Mouse (Mus musculus) inflammation-experienced regulatory T-cells, adult 16 weeks (primary cell): ENCODE results near the gene Mrpl20. TPM values are rescaled to one million over a fixed set of nuclear protein-coding genes. Genes with fewer than 3 reads are reported as not detected.

ENCODE experiments used
- polyA plus RNA-seq: library from polyadenylated mRNA; unstranded; fragments of 100-300 nt; shearing (Covaris generic); gene quantifications from one replicate; pipeline ENCODE4 v1.2.1, GENCODE M21; 2017

Gene Mrpl20
- 124 TPM for polyA plus RNA-seq

GRCm38 (mm10) chr4:155802741-155803339 lies at the start of gene Mrpl20:
TSS of gene Mrpl20 (plus strand) at chr4:155802878.

GRCm38 (mm10) chr4:155760613-155761355 lies 41.9 kb upstream of the Mrpl20 start, which contains the start of gene Atad3a:
TSS of gene Atad3a (minus strand) at chr4:155761093.

GRCm38 (mm10) chr4:155774280-155774754 lies 28.4 kb upstream of the Mrpl20 start, which contains the start of gene Vwa1:
TSS of gene Vwa1 (minus strand) at chr4:155774698.

GRCm38 (mm10) chr4:155785819-155786218 lies 16.9 kb upstream of the Mrpl20 start, which contains the start of gene Tmem88b:
TSS of gene Tmem88b (minus strand) at chr4:155785874.

GRCm38 (mm10) chr4:155790021-155790489 lies 12.6 kb upstream of the Mrpl20 start, which contains the start of gene Ankrd65:
TSS of gene Ankrd65 (plus strand) at chr4:155790439.

GRCm38 (mm10) chr4:155811929-155812664 lies 9.4 kb downstream of the Mrpl20 start, which contains the start of gene Ccnl2:
TSS of gene Ccnl2 (plus strand) at chr4:155812489.

GRCm38 (mm10) chr4:155831205-155831766 lies 28.6 kb downstream of the Mrpl20 start, which contains the start of gene Aurkaip1:
TSS of gene Aurkaip1 (plus strand) at chr4:155831272.

GRCm38 (mm10) chr4:155839483-155839910 lies 36.8 kb downstream of the Mrpl20 start, which contains the start of gene Mxra8:
TSS of gene Mxra8 (plus strand) at chr4:155839680.

GRCm38 (mm10) chr4:155846871-155847578 lies 44.3 kb downstream of the Mrpl20 start, which contains the start of gene Dvl1:
TSS of gene Dvl1 (plus strand) at chr4:155847402.

Other genes with a start within 250 kb of the Mrpl20 start
- gene Nadk, start 240.5 kb upstream of the Mrpl20 start, polyA plus RNA-seq, result 166 TPM
- gene Slc35e2, start 201.5 kb upstream of the Mrpl20 start, polyA plus RNA-seq, result 16.2 TPM
- gene Cdk11b, start 178.0 kb upstream of the Mrpl20 start, polyA plus RNA-seq, result 145 TPM
- gene Gm10563, start 157.5 kb upstream of the Mrpl20 start, polyA plus RNA-seq, result not detected
- gene Mmp23, start 149.5 kb upstream of the Mrpl20 start, polyA plus RNA-seq, result 0.56 TPM
- 53.7 TPM for gene Mib2, start 133.7 kb upstream of the Mrpl20 start, polyA plus RNA-seq
- 0.62 TPM for gene Fndc10, start 108.5 kb upstream of the Mrpl20 start, polyA plus RNA-seq
- 157 TPM for gene Ssu72, start 98.1 kb upstream of the Mrpl20 start, polyA plus RNA-seq
- 0.09 TPM for gene Tmem240, start 68.1 kb upstream of the Mrpl20 start, polyA plus RNA-seq
- 50.3 TPM for gene Atad3a, start 41.8 kb upstream of the Mrpl20 start, polyA plus RNA-seq
- gene Vwa1, start 28.2 kb upstream of the Mrpl20 start, polyA plus RNA-seq, result 0.13 TPM
- gene Tmem88b, start 17.0 kb upstream of the Mrpl20 start, polyA plus RNA-seq, result not detected
- not detected for gene Ankrd65, start 12.4 kb upstream of the Mrpl20 start, polyA plus RNA-seq
- 217 TPM for gene Ccnl2, start 9.6 kb downstream of the Mrpl20 start, polyA plus RNA-seq
- 199 TPM for gene Aurkaip1, start 28.4 kb downstream of the Mrpl20 start, polyA plus RNA-seq
- 4.3 TPM for gene Mxra8, start 36.8 kb downstream of the Mrpl20 start, polyA plus RNA-seq
- gene Dvl1, start 44.5 kb downstream of the Mrpl20 start, polyA plus RNA-seq, result 3.5 TPM
- gene Tas1r3, start 60.5 kb downstream of the Mrpl20 start, polyA plus RNA-seq, result 1.4 TPM
- 20.8 TPM for gene Cptp, start 66.6 kb downstream of the Mrpl20 start, polyA plus RNA-seq
- 111 TPM for gene Ints11, start 66.7 kb downstream of the Mrpl20 start, polyA plus RNA-seq
- gene Pusl1, start 88.9 kb downstream of the Mrpl20 start, polyA plus RNA-seq, result 29.9 TPM
- gene Acap3, start 88.9 kb downstream of the Mrpl20 start, polyA plus RNA-seq, result 8.2 TPM
- 19.8 TPM for gene Ube2j2, start 141.0 kb downstream of the Mrpl20 start, polyA plus RNA-seq
- gene C1qtnf12, start 159.4 kb downstream of the Mrpl20 start, polyA plus RNA-seq, result 15.3 TPM
- 1.6 TPM for gene B3galt6, start 189.8 kb downstream of the Mrpl20 start, polyA plus RNA-seq
- 605 TPM for gene Sdf4, start 190.0 kb downstream of the Mrpl20 start, polyA plus RNA-seq
- 1,006 TPM for gene Tnfrsf4, start 211.0 kb downstream of the Mrpl20 start, polyA plus RNA-seq
- 795 TPM for gene Tnfrsf18, start 223.3 kb downstream of the Mrpl20 start, polyA plus RNA-seq